Mouse (Mus musculus) cerebellum, adult 2 months (tissue): ENCODE results near the gene Ociad2.

ENCODE experiments used
- CTCF ChIP-seq: fragments of 200-500 bp; IDR thresholded peaks from 2 replicates; pipeline ENCODE4 v1.5.1; 2011; ENCODE audit warnings: low read depth, mild to moderate bottlenecking, control low read depth, low read length, moderate library complexity, borderline replicate concordance; ENCODE audit not compliant: insufficient read depth
- POLR2A ChIP-seq: fragments of 200-500 bp; IDR thresholded peaks from 2 replicates; pipeline ENCODE4 v1.6.1; 2011; ENCODE audit warnings: low read length, control low read depth, borderline replicate concordance; ENCODE audit not compliant: insufficient read depth

GRCm38 (mm10) chr5:73323602-73324001, 17.2 kb downstream of the Ociad2 start:
- TF ChIP-seq CTCF (no peak), POLR2A (no peak)
